8 mouse cellular contexts compared by ENCODE assay signal in the genomic region with DNA sequence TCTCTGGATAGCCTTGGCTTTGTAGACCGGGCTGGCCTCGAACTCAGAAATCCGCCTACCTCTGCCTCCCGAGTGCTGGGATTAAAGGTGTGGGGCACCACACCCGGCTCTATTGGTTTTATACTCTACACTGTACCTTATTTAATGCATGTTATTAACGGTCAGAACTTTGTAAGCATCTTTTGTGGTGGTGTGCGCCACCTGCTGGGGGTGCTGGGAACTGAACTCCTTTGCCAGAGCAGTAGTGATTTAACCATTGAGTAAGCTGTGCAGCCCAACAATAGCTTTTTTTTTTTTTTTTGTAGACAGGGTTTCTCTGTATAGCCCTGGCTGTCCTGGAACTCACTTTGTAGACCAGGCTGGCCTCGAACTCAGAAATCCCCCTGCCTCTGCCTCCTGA. TPM values are rescaled to one million over a fixed set of nuclear protein-coding genes. Genes with fewer than 3 reads are reported as not detected.
DNase-seq lines count a peak whose midpoint lies in the region; ATAC-seq and TF ChIP-seq lines count a peak whose summit lies in the region.
"Not testable (repeated sequence)": the region's sequence is repeated elsewhere in the genome, so short reads cannot be mapped to it uniquely, and the experiment has no call there.

No protein-coding gene starts in this region.

- ATAC-seq in intestine, embryonic 14.5 days (replicated peaks; ENCODE audit: low FRiP score, low TSS enrichment, low read depth), result not testable (repeated sequence)

- peaks cover 57% of the 10 kb centered on the region for H3K36me3 ChIP-seq in intestine, embryonic 14.5 days (ENCODE audit: control insufficient read depth, insufficient read depth, low read length)
- H3K36me3 ChIP-seq in midbrain, embryonic 10.5 days, result peaks cover 77% of the 10 kb centered on the region

- DNase-seq in adrenal gland, adult 18-20 months (ENCODE audit: low spot score in 2 of 2), result peak; percentile 82 to 85
- peak; percentile 63 to 68 for DNase-seq in cerebellum, postnatal 4 days (ENCODE audit: low spot score in 2 of 2)
- DNase-seq in gastrocnemius, adult 2 months, result peak; percentile 76
- DNase-seq in intestine, embryonic 14.5 days (ENCODE audit: low spot score), result peak; percentile 97
- peak; percentile 82 to 83 for DNase-seq in left cerebral cortex, postnatal 14 days (ENCODE audit: low spot score in 2 of 2)
- peak; percentile 73 for DNase-seq in midbrain, embryonic 10.5 days (ENCODE audit: low spot score)
- peak; percentile 40 for DNase-seq in skeletal muscle tissue, adult 2 months (ENCODE audit: low read depth, low spot score)
- DNase-seq in yolk sac, embryonic 10.5 days (ENCODE audit: low spot score), result peak; percentile 65

- H3K9me3 ChIP-seq in intestine, embryonic 14.5 days (ENCODE audit: control insufficient read depth, low read length); midbrain, embryonic 10.5 days (replicated peaks): not testable (repeated sequence)

- H3K4me2 ChIP-seq in intestine, embryonic 14.5 days (ENCODE audit: low read length), result not testable (repeated sequence)

- not testable (repeated sequence) for H3K4me1 ChIP-seq in intestine, embryonic 14.5 days (replicated peaks; ENCODE audit: control insufficient read depth, insufficient read depth, low read length)
- H3K4me1 ChIP-seq in midbrain, embryonic 10.5 days, result peaks cover 15% of the 10 kb centered on the region

- H3K9ac ChIP-seq in intestine, embryonic 14.5 days (ENCODE audit: low read length), result not testable (repeated sequence)

- not testable (repeated sequence) for H3K27ac ChIP-seq in gastrocnemius, adult 2 months; intestine, embryonic 14.5 days (ENCODE audit: low read depth); midbrain, embryonic 10.5 days (replicated peaks)

- WGBS in intestine, embryonic 14.5 days, result 51% methylated on average over 8 of the region's 8 CpGs
- 68% methylated on average over 8 of the region's 8 CpGs for WGBS in midbrain, embryonic 10.5 days

- not testable (repeated sequence) for H3K27me3 ChIP-seq in intestine, embryonic 14.5 days (replicated peaks; ENCODE audit: control insufficient read depth, insufficient read depth, low read length); midbrain, embryonic 10.5 days (ENCODE audit: low read depth, poor library complexity, severe bottlenecking)

- intact Hi-C loops in gastrocnemius, adult 2 months (cut with DNase I), result loop anchor here (1.0 to 5.0 kb wide), 3 partner anchors 18 to 52 kb away; a partner anchor contains a TSS
- intact Hi-C loops in left cerebral cortex, postnatal 14 days (cut with DNase I), result not testable (repeated sequence)

- not testable (repeated sequence) for H3K4me3 ChIP-seq in gastrocnemius, adult 2 months; intestine, embryonic 14.5 days (ENCODE audit: low read depth, low read length); midbrain, embryonic 10.5 days

- TF ChIP-seq CTCF in gastrocnemius, adult 2 months (IDR thresholded peaks at IDR 0.05), result peak; percentile 85

RNA-seq across cellular contexts. Expression of a gene that starts 5.7 kb away (rescaled TPM):
- 10 to 100 TPM; 24.0 to 36.4 TPM for total RNA-seq in adrenal gland, adult 18-20 months (2021)
- 10 to 100 TPM; 20.9 to 26.9 TPM for total RNA-seq in gastrocnemius, adult 2 months (2021)
- polyA plus RNA-seq in intestine, embryonic 14.5 days (2014; fragmentation: Nextera tagmentation; extraction: Ambion mirVana), result 40.9 and 44.1 TPM in 2 replicates
- total RNA-seq in left cerebral cortex, postnatal 14 days (2021), result 10 to 100 TPM; 37.8 to 44.3 TPM
- polyA plus RNA-seq in midbrain, embryonic 10.5 days (2016; fragmentation: Nextera tagmentation; extraction: Ambion mirVana), result 37.3 and 41.4 TPM in 2 replicates

RNA-seq across cellular contexts. Expression of a gene that starts 17.7 kb away (rescaled TPM):
- total RNA-seq in adrenal gland, adult 18-20 months (2021), result 10 to 100 TPM; 27.4 to 32.4 TPM
- 1 to 10 TPM; 9.7 to 9.9 TPM for total RNA-seq in gastrocnemius, adult 2 months (2021)
- polyA plus RNA-seq in intestine, embryonic 14.5 days (2014; fragmentation: Nextera tagmentation; extraction: Ambion mirVana), result 43.3 and 53.9 TPM in 2 replicates
- total RNA-seq in left cerebral cortex, postnatal 14 days (2021), result 10 to 100 TPM; 41.2 to 49.3 TPM
- polyA plus RNA-seq in midbrain, embryonic 10.5 days (2016; fragmentation: Nextera tagmentation; extraction: Ambion mirVana), result 59.1 and 60.8 TPM in 2 replicates

RNA-seq across cellular contexts. Expression of a gene that starts 40.8 kb away (rescaled TPM):
- total RNA-seq in adrenal gland, adult 18-20 months (2021), result 10 to 100 TPM; 11.7 to 16.1 TPM
- 1 to 10 TPM; 5.9 to 7.1 TPM for total RNA-seq in gastrocnemius, adult 2 months (2021)
- polyA plus RNA-seq in intestine, embryonic 14.5 days (2014; fragmentation: Nextera tagmentation; extraction: Ambion mirVana), result 12.6 and 17.4 TPM in 2 replicates
- 10 to 100 TPM; 22.6 to 23.3 TPM for total RNA-seq in left cerebral cortex, postnatal 14 days (2021)
- polyA plus RNA-seq in midbrain, embryonic 10.5 days (2016; fragmentation: Nextera tagmentation; extraction: Ambion mirVana), result 30.5 and 37.6 TPM in 2 replicates

RNA-seq across cellular contexts. Expression of a gene that starts 52.4 kb away (rescaled TPM):
- total RNA-seq in adrenal gland, adult 18-20 months (2021), result 10 to 100 TPM; 45.9 to 56.8 TPM
- 10 to 100 TPM; 29.4 to 33.2 TPM for total RNA-seq in gastrocnemius, adult 2 months (2021)
- polyA plus RNA-seq in intestine, embryonic 14.5 days (2014; fragmentation: Nextera tagmentation; extraction: Ambion mirVana), result 66.2 and 66.4 TPM in 2 replicates
- 10 to 100 TPM; 86.0 to 89.1 TPM for total RNA-seq in left cerebral cortex, postnatal 14 days (2021)
- 48.3 and 52.1 TPM in 2 replicates for polyA plus RNA-seq in midbrain, embryonic 10.5 days (2016; fragmentation: Nextera tagmentation; extraction: Ambion mirVana)

Comparison
In these comparisons a context has a peak if more than half of its experiments do, and no peak if none do; other contexts are left out.
1. DNase-seq: peak in every context shown above with its lines; median percentile 97 in intestine, embryonic 14.5 days; 84 in adrenal gland, adult 18-20 months; 82 in left cerebral cortex, postnatal 14 days; 76 in gastrocnemius, adult 2 months; 73 in midbrain, embryonic 10.5 days; 66 in cerebellum, postnatal 4 days; 65 in yolk sac, embryonic 10.5 days; 40 in skeletal muscle tissue, adult 2 months.